Mouse (Mus musculus): ENCODE data around the gene Eya4. TPM values are rescaled to one million over a fixed set of nuclear protein-coding genes. Genes with fewer than 3 reads are reported as not detected.
A peak's percentile ranks its signal among the peaks of the same experiment; 100 is the strongest.

Eya4 gene
- polyA plus RNA-seq, 1 experiment from 2014 or later: 0.77 TPM

GRCm38 (mm10) chr10:23348101-23348892, 2.3 kb downstream of the Eya4 start:
- H3K9me3 ChIP-seq (ENCODE audit: control insufficient read depth, low read length): no peaks in the 10 kb centered on the region
- peak overlapping the region; percentile 65 for H3K4me2 ChIP-seq (ENCODE audit: low read length)
- H3K27ac ChIP-seq (ENCODE audit: low read depth): no peak overlapping the region
- no peak for ATAC-seq (replicated peaks; ENCODE audit: low FRiP score, low TSS enrichment, low read depth)
- H3K4me1 ChIP-seq (replicated peaks; ENCODE audit: control insufficient read depth, insufficient read depth, low read length): peaks cover 9% of the 10 kb centered on the region
- no peak overlapping the region for H3K9ac ChIP-seq (ENCODE audit: low read length)
- peak overlapping the region; percentile 54 for H3K4me3 ChIP-seq (ENCODE audit: low read depth, low read length)
- peaks cover 45% of the 10 kb centered on the region for H3K27me3 ChIP-seq (replicated peaks; ENCODE audit: control insufficient read depth, insufficient read depth, low read length)
- peak; percentile 69 for DNase-seq (ENCODE audit: low spot score)
- no peaks in the 10 kb centered on the region for H3K36me3 ChIP-seq (ENCODE audit: control insufficient read depth, insufficient read depth, low read length)
- 3% methylated on average over 34 of the region's 34 CpGs for WGBS

DNA sequence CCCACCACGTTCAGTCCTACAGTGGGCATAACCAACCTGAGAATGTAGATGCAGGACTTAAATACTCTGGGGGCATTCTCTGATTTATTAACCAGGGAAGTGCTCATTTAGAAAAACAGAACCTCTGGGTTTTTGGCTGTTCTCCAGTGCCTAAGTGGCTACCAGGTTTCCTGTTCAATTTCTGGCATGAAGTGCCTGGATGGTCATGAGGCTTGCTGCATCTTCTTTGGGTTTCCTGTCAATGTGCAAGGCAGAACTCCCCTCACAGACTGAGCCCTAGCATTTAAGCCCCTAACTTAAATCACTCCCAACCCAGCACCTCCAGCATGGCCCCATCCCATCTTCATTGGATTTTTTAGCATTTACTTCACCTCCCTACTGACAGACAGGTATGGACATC, 13.3 kb downstream of the Eya4 start:
- H3K36me3 ChIP-seq (ENCODE audit: control insufficient read depth, insufficient read depth, low read length): no peaks in the 10 kb centered on the region
- 62% methylated on average over 1 of the region's 1 CpGs for WGBS

DNA sequence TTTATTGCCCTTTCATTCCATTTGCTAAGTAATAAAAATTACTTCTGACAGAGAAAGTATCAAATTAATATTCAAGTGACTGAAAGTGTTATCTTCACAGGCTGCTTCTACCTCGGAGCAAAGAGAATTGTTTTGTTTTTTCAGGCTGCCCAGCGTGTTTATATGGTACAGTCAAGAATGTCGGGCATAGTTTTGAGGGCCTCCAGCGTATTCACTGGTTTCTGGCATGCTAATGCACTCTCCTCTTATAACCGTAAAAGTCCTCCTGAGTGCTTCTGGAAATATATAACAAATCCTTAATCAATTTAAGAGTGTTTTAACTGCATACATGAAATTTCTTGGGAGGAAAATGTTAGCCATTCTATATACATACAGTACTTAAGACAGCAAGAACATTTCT, 17.8 kb downstream of the Eya4 start:
- H3K27me3 ChIP-seq (replicated peaks; ENCODE audit: control insufficient read depth, insufficient read depth, low read length): no peaks in the 10 kb centered on the region
- no peak for DNase-seq (ENCODE audit: low spot score)
- H3K9me3 ChIP-seq (ENCODE audit: control insufficient read depth, low read length): no peaks in the 10 kb centered on the region
- H3K27ac ChIP-seq (ENCODE audit: low read depth): no peak overlapping the region
- H3K36me3 ChIP-seq (ENCODE audit: control insufficient read depth, insufficient read depth, low read length): no peaks in the 10 kb centered on the region
- ATAC-seq (replicated peaks; ENCODE audit: low FRiP score, low TSS enrichment, low read depth): no peak
- H3K4me3 ChIP-seq (ENCODE audit: low read depth, low read length): no peak overlapping the region
- H3K4me1 ChIP-seq (replicated peaks; ENCODE audit: control insufficient read depth, insufficient read depth, low read length): no peaks in the 10 kb centered on the region
- WGBS: 52% methylated on average over 5 of the region's 5 CpGs
- no peak overlapping the region for H3K4me2 ChIP-seq (ENCODE audit: low read length)
- H3K9ac ChIP-seq (ENCODE audit: low read length): no peak overlapping the region

More for the DNA sequence above, 13.3 kb downstream of the Eya4 start:
- Histone ChIP-seq H3K4me1 (replicated peaks; ENCODE audit: control insufficient read depth, insufficient read depth, low read length) (no peaks in the 10 kb centered on the region), H3K27ac (ENCODE audit: low read depth) (no peak overlapping the region), H3K27me3 (replicated peaks; ENCODE audit: control insufficient read depth, insufficient read depth, low read length) (no peaks in the 10 kb centered on the region), H3K9me3 (ENCODE audit: control insufficient read depth, low read length) (no peaks in the 10 kb centered on the region), H3K4me3 (ENCODE audit: low read depth, low read length) (no peak overlapping the region), H3K4me2 (ENCODE audit: low read length) (no peak overlapping the region), H3K9ac (ENCODE audit: low read length) (no peak overlapping the region)
- no peak for DNase-seq (ENCODE audit: low spot score)
- ATAC-seq (replicated peaks; ENCODE audit: low FRiP score, low TSS enrichment, low read depth): no peak

DNA sequence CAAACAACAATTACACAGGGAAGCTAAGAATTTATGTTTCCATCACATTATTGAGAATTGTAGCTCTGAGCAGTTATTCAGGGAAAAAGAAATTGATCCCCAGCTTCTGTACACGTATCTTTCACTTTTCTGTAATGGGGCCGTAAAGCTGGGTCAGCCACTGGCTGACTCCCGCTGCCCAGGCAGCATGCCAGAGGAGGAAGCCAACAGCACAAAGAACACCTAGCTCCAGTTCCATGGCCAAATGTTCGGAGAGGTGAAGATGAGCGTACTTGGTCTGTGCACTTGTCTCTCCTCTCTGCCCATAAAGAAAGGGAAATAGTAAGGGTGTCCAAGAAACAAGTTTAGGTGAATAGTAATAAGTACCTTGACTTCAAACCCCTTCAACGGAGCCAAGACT, 22.9 kb downstream of the Eya4 start:
- no peaks in the 10 kb centered on the region for H3K4me1 ChIP-seq (replicated peaks; ENCODE audit: control insufficient read depth, insufficient read depth, low read length)
- H3K4me2 ChIP-seq (ENCODE audit: low read length): no peak overlapping the region
- 84% methylated on average over 6 of the region's 6 CpGs for WGBS
- H3K4me3 ChIP-seq (ENCODE audit: low read depth, low read length): no peak overlapping the region
- no peak overlapping the region for H3K9ac ChIP-seq (ENCODE audit: low read length)
- H3K36me3 ChIP-seq (ENCODE audit: control insufficient read depth, insufficient read depth, low read length): no peaks in the 10 kb centered on the region
- no peaks in the 10 kb centered on the region for H3K27me3 ChIP-seq (replicated peaks; ENCODE audit: control insufficient read depth, insufficient read depth, low read length)
- no peak for DNase-seq (ENCODE audit: low spot score)
- ATAC-seq (replicated peaks; ENCODE audit: low FRiP score, low TSS enrichment, low read depth): no peak
- no peaks in the 10 kb centered on the region for H3K9me3 ChIP-seq (ENCODE audit: control insufficient read depth, low read length)
- H3K27ac ChIP-seq (ENCODE audit: low read depth): no peak overlapping the region

DNA sequence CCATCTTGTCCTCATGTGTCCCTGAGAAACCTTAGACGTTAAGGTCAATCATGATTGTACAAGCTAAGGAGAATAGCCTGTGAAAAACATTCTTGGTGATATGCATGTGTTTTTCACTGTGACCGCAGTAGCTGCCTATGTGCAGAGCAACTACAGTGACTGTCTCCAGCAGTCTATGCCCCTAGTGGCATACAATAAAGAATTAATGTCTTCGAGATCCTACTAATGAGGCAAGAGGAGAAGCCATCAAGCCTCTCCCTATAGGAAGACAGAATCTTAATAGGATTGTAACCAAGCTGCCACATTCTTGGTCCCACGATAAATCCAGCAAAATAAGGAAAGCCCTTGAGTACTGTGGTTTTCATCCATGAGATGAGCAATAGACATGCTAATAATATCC, 28.3 kb downstream of the Eya4 start:
- Histone ChIP-seq H3K4me3 (ENCODE audit: low read depth, low read length) (no peak overlapping the region), H3K36me3 (ENCODE audit: control insufficient read depth, insufficient read depth, low read length) (no peaks in the 10 kb centered on the region), H3K27me3 (replicated peaks; ENCODE audit: control insufficient read depth, insufficient read depth, low read length) (no peaks in the 10 kb centered on the region), H3K27ac (ENCODE audit: low read depth) (no peak overlapping the region), H3K4me1 (replicated peaks; ENCODE audit: control insufficient read depth, insufficient read depth, low read length) (no peaks in the 10 kb centered on the region), H3K9ac (ENCODE audit: low read length) (no peak overlapping the region), H3K4me2 (ENCODE audit: low read length) (no peak overlapping the region), H3K9me3 (ENCODE audit: control insufficient read depth, low read length) (no peaks in the 10 kb centered on the region)
- DNase-seq (ENCODE audit: low spot score) (no peak), ATAC-seq (replicated peaks; ENCODE audit: low FRiP score, low TSS enrichment, low read depth) (no peak)
- 89% methylated on average over 4 of the region's 4 CpGs for WGBS

DNA sequence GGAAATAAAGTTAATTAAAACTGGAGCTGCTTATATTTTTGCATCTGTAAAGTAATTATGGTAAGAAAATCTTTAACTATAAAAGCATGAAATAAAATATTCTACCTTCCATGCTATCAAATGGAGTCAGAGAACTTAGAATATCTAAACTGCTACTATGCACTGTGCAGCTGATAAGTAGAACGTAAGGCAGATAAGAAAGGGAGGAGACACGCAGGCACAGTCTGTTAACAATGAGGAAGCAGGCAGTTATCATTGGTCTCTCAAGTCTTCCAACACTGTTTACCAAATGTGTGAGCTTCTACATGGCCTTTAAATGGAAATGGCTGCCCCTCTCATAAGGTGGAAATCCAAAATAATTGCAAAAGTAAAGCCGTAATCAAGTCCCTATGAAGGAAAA, 55.0 kb downstream of the Eya4 start:
- Histone ChIP-seq H3K27me3 (replicated peaks; ENCODE audit: control insufficient read depth, insufficient read depth, low read length) (no peaks in the 10 kb centered on the region), H3K27ac (ENCODE audit: low read depth) (no peak overlapping the region), H3K36me3 (ENCODE audit: control insufficient read depth, insufficient read depth, low read length) (no peaks in the 10 kb centered on the region), H3K9ac (ENCODE audit: low read length) (no peak overlapping the region), H3K4me1 (replicated peaks; ENCODE audit: control insufficient read depth, insufficient read depth, low read length) (no peaks in the 10 kb centered on the region), H3K4me2 (ENCODE audit: low read length) (no peak overlapping the region), H3K4me3 (ENCODE audit: low read depth, low read length) (no peak overlapping the region), H3K9me3 (ENCODE audit: control insufficient read depth, low read length) (no peaks in the 10 kb centered on the region)
- DNase-seq (ENCODE audit: low spot score) (no peak), ATAC-seq (replicated peaks; ENCODE audit: low FRiP score, low TSS enrichment, low read depth) (no peak)
- 61% methylated on average over 3 of the region's 3 CpGs for WGBS

GRCm38 (mm10) chr10:23292495-23292894, 58.1 kb downstream of the Eya4 start:
- DNase-seq (ENCODE audit: low spot score) (no peak), ATAC-seq (replicated peaks; ENCODE audit: low FRiP score, low TSS enrichment, low read depth) (no peak)
- H3K27ac ChIP-seq (ENCODE audit: low read depth): no peak overlapping the region
- no peak overlapping the region for H3K4me2 ChIP-seq (ENCODE audit: low read length)
- no peak overlapping the region for H3K4me3 ChIP-seq (ENCODE audit: low read depth, low read length)
- H3K27me3 ChIP-seq (replicated peaks; ENCODE audit: control insufficient read depth, insufficient read depth, low read length): no peaks in the 10 kb centered on the region
- 49% methylated on average over 7 of the region's 7 CpGs for WGBS
- no peaks in the 10 kb centered on the region for H3K9me3 ChIP-seq (ENCODE audit: control insufficient read depth, low read length)
- no peaks in the 10 kb centered on the region for H3K4me1 ChIP-seq (replicated peaks; ENCODE audit: control insufficient read depth, insufficient read depth, low read length)
- no peaks in the 10 kb centered on the region for H3K36me3 ChIP-seq (ENCODE audit: control insufficient read depth, insufficient read depth, low read length)
- no peak overlapping the region for H3K9ac ChIP-seq (ENCODE audit: low read length)

DNA sequence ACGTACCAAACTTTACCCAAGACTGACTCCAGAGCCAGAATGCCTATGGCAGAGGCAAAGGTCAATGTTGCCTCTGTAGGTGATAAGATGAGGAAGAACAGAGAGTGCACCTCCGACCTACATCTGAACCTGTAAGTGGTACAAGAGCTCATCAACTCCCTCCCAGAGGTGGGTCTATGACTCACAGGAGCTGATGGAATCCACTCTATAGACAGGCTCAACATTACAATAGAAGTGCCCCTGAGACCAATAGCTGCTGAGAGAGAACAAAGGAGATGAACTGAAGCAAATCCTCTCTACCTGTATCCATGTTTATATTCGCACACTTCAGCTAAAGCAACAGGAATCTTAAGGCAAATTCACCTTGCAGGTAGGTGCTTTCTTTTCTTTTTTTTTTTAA, 73.2 kb downstream of the Eya4 start:
- Histone ChIP-seq H3K4me2 (ENCODE audit: low read length) (no peak overlapping the region), H3K36me3 (ENCODE audit: control insufficient read depth, insufficient read depth, low read length) (no peaks in the 10 kb centered on the region), H3K27me3 (replicated peaks; ENCODE audit: control insufficient read depth, insufficient read depth, low read length) (no peaks in the 10 kb centered on the region), H3K27ac (ENCODE audit: low read depth) (no peak overlapping the region), H3K9me3 (ENCODE audit: control insufficient read depth, low read length) (no peaks in the 10 kb centered on the region), H3K9ac (ENCODE audit: low read length) (no peak overlapping the region), H3K4me3 (ENCODE audit: low read depth, low read length) (no peak overlapping the region), H3K4me1 (replicated peaks; ENCODE audit: control insufficient read depth, insufficient read depth, low read length) (no peaks in the 10 kb centered on the region)
- WGBS: 83% methylated on average over 3 of the region's 3 CpGs
- DNase-seq (ENCODE audit: low spot score) (no peak), ATAC-seq (replicated peaks; ENCODE audit: low FRiP score, low TSS enrichment, low read depth) (no peak)

- no peak overlapping the region for H3K4me3 ChIP-seq (ENCODE audit: low read depth, low read length)
- ATAC-seq (replicated peaks; ENCODE audit: low FRiP score, low TSS enrichment, low read depth): no peak
Observed at GRCm38 (mm10) chr10:23271050-23271621, 79.5 kb downstream of the Eya4 start.

More at GRCm38 (mm10) chr10:23271050-23271621, 79.5 kb downstream of the Eya4 start:
- no peaks in the 10 kb centered on the region for H3K9me3 ChIP-seq (ENCODE audit: control insufficient read depth, low read length)
- no peak overlapping the region for H3K4me2 ChIP-seq (ENCODE audit: low read length)
- no peak overlapping the region for H3K27ac ChIP-seq (ENCODE audit: low read depth)
- no peak for DNase-seq (ENCODE audit: low spot score)
- H3K9ac ChIP-seq (ENCODE audit: low read length): no peak overlapping the region
- no peaks in the 10 kb centered on the region for H3K4me1 ChIP-seq (replicated peaks; ENCODE audit: control insufficient read depth, insufficient read depth, low read length)
- 75% methylated on average over 9 of the region's 9 CpGs for WGBS
- H3K36me3 ChIP-seq (ENCODE audit: control insufficient read depth, insufficient read depth, low read length): no peaks in the 10 kb centered on the region
- H3K27me3 ChIP-seq (replicated peaks; ENCODE audit: control insufficient read depth, insufficient read depth, low read length): no peaks in the 10 kb centered on the region
